Mouse (Mus musculus): ENCODE data around the gene Tbc1d10c. TPM values are rescaled to one million over a fixed set of nuclear protein-coding genes. Genes with fewer than 3 reads are reported as not detected.

Tbc1d10c gene
- polyA plus RNA-seq, 1 experiment: 21.9 TPM

DNA sequence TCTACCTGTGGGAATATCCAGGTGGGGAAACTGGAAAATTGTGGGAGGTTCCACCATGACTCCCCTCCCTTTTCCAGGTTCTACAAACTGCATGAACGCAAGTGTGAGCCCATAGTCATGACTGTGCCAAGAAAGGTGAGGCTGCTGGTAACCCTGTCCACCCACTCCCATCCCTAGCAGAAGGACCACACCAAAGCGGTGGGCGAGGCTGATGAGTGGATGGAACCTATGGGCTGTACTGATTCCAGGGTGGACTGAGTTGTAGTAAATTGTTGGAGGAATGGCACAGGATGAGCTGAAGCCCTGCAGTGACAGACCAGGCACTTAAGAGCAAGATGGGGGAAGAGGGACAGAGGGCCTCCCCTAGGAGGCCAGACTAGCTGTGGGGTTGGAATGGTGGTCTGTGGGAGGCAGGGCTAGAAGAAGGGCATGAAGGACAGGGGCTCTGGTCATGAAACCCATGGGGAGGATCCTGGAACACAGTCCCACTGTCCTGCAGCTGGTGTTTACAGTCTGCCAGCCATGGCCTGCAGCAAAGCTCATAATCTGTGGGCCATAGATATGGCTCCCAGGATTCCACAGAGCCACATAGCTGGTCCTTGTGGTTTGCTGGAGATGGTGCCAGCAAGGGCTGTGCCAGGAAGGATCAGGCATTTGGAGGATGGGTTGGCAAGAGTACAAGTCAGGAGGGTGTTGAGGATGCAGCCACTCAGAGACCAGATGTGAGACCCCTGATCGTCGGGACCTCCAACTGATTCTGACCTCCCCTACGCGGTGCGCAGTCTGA, 38.4 kb downstream of the Tbc1d10c start:
- peaks cover 12% of the 10 kb centered on the region for H3K4me1 ChIP-seq (ENCODE audit: control insufficient read depth, insufficient read depth, insufficient read length, low read length)
- H3K4me3 ChIP-seq (ENCODE audit: low read depth, low read length): no peak overlapping the region
- H3K27ac ChIP-seq (ENCODE audit: insufficient read depth, low read depth, low read length): no peak overlapping the region
- 86% methylated on average over 8 of the region's 8 CpGs for WGBS
- no peaks in the 10 kb centered on the region for H3K27me3 ChIP-seq (ENCODE audit: control insufficient read depth, insufficient read depth, low read length)
- H3K36me3 ChIP-seq (ENCODE audit: control insufficient read depth, insufficient read depth, low read length): peaks cover 53% of the 10 kb centered on the region
- no peak for TF ChIP-seq CTCF (IDR thresholded peaks at IDR 0.05; ENCODE audit: extremely low read depth, insufficient read length, insufficient replicate concordance, low read depth, low read length)
- TF ChIP-seq POLR2A (IDR thresholded peaks at IDR 0.05; ENCODE audit: low read depth, low read length): no peak

DNA sequence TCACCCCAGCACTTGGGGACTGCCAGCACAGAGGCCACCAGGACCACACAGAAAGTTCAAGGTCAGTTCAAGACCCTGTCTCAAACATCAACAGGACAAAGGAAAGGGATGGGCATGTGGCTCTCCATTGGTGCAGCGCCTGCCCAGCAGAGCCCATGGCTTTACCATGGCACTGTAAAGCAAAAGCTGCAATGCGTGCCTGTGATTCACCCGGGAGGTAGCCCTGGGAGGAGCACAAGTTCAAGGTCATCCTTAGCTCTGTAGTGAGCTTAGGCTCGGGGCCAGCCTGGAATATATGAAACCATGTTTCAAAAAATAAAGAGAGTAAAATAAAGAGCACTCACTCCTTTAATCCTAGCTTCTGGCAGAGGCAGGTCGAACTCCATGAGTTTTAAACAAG, 39.2 kb downstream of the Tbc1d10c start:
- Histone ChIP-seq H3K36me3 (ENCODE audit: control insufficient read depth, insufficient read depth, low read length) (peaks cover 48% of the 10 kb centered on the region), H3K4me3 (ENCODE audit: low read depth, low read length) (no peak overlapping the region)

DNA sequence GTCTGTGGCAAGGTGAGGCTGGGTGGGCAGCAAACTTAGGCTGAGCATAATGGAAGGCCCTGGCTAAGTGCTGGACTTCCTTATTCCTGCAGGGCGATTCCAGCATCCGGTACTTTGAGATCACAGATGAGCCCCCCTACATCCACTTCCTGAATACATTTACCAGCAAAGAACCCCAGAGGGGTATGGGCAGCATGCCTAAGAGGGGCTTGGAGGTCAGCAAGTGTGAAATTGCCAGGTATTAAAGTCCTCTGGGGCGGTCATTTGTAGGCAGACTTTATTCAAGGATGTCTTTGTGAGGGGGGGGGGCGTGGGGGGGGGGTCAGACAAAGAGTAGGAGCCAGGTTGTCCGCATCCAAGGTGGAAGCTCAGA, 39.6 kb downstream of the Tbc1d10c start:
- Histone ChIP-seq H3K27ac (ENCODE audit: insufficient read depth, low read depth, low read length) (no peak overlapping the region), H3K4me1 (ENCODE audit: control insufficient read depth, insufficient read depth, insufficient read length, low read length) (peaks cover 12% of the 10 kb centered on the region), H3K4me3 (ENCODE audit: low read depth, low read length) (no peak overlapping the region), H3K27me3 (ENCODE audit: control insufficient read depth, insufficient read depth, low read length) (no peaks in the 10 kb centered on the region), H3K36me3 (ENCODE audit: control insufficient read depth, insufficient read depth, low read length) (peaks cover 45% of the 10 kb centered on the region)
- 73% methylated on average over 5 of the region's 5 CpGs for WGBS
- no peak for TF ChIP-seq CTCF (IDR thresholded peaks at IDR 0.05; ENCODE audit: extremely low read depth, insufficient read length, insufficient replicate concordance, low read depth, low read length)
- no peak for TF ChIP-seq POLR2A (IDR thresholded peaks at IDR 0.05; ENCODE audit: low read depth, low read length)

More for the DNA sequence above, 39.2 kb downstream of the Tbc1d10c start:
- no peaks in the 10 kb centered on the region for H3K27me3 ChIP-seq (ENCODE audit: control insufficient read depth, insufficient read depth, low read length)
- TF ChIP-seq POLR2A (IDR thresholded peaks at IDR 0.05; ENCODE audit: low read depth, low read length) (no peak), CTCF (IDR thresholded peaks at IDR 0.05; ENCODE audit: extremely low read depth, insufficient read length, insufficient replicate concordance, low read depth, low read length) (no peak)
- H3K27ac ChIP-seq (ENCODE audit: insufficient read depth, low read depth, low read length): no peak overlapping the region
- WGBS: 79% methylated on average over 5 of the region's 5 CpGs
- H3K4me1 ChIP-seq (ENCODE audit: control insufficient read depth, insufficient read depth, insufficient read length, low read length): peaks cover 12% of the 10 kb centered on the region

DNA sequence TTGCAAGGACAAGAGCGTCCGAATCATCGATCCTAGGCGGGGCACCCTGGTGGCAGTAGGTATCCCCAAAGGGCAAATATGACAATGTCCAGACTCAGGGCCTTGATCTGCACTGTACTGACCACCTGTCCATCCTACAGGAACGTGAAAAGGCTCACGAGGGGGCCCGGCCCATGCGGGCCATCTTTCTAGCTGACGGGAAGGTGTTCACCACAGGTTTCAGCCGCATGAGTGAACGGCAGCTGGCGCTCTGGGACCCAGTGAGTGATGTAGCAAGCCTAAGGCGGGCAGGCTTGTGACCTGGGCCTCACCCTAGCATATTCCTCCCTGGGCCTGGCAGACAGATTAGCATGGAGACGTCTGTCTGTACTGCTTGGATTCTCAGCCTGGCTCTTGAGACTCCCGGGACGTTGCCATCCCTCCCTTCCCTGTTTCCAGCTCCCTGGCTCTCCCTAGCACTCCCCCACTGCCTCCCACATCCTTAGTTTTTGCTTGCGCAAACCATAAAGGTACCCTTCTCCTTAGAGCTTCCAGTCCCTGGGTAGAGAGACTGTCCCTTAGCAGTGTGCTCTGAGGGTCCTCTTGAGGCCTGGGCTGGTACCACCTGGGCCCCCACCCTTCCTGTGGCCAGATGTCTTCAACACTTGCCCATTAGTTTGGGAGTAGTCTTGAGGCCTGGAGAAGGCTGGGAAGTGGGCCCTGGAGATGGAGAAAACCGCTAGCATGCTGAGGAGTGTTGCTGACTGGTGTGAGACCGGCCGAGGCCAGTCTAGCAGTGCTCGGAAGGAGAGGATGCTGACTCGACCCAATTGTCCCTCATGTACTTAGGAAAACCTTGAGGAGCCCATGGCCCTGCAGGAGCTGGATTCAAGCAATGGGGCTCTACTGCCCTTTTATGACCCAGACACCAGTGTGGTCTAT, 40.3 kb downstream of the Tbc1d10c start:
- 90% methylated on average over 22 of the region's 22 CpGs for WGBS
- no peaks in the 10 kb centered on the region for H3K27me3 ChIP-seq (ENCODE audit: control insufficient read depth, insufficient read depth, low read length)
- H3K36me3 ChIP-seq (ENCODE audit: control insufficient read depth, insufficient read depth, low read length): peaks cover 40% of the 10 kb centered on the region
- H3K4me3 ChIP-seq (ENCODE audit: low read depth, low read length): 0 out of 2 replicates have a peak overlapping the region, but pooled peaks have one; percentile 94
- no peak for TF ChIP-seq CTCF (IDR thresholded peaks at IDR 0.05; ENCODE audit: extremely low read depth, insufficient read length, insufficient replicate concordance, low read depth, low read length)
- no peak for TF ChIP-seq POLR2A (IDR thresholded peaks at IDR 0.05; ENCODE audit: low read depth, low read length)
- peaks cover 12% of the 10 kb centered on the region for H3K4me1 ChIP-seq (ENCODE audit: control insufficient read depth, insufficient read depth, insufficient read length, low read length)
- H3K27ac ChIP-seq (ENCODE audit: insufficient read depth, low read depth, low read length): no peak overlapping the region

DNA sequence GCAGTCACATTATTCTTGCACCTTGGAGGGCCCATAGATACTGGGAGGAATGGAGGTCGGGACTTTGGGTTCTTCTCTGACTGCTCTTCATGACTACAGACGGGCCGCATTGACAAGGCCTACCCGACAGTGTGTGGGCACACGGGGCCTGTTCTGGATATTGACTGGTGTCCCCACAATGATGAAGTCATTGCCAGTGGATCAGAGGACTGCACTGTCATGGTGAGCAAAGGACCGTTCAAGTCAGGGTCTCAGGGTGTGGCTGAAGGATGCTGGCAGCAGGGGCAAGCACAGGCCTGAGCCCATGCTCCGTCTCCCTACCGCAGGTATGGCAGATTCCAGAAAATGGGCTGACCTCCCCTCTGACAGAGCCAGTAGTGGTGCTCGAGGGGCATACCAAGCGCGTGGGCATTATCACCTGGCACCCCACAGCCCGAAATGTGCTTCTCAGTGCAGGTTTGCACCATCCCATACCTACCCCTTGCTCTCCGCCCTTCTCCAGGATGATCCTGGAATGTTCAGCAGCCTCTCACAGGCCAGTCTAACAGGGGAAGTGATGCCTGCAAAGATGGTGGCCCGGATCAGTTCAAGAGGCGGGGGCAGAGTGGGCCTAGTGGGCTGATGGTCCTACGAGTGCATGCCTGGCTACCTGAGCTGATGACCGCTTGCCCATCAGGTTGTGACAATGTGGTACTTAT, 41.2 kb downstream of the Tbc1d10c start:
- Histone ChIP-seq H3K27ac (ENCODE audit: insufficient read depth, low read depth, low read length) (peak overlapping the region; percentile 86), H3K27me3 (ENCODE audit: control insufficient read depth, insufficient read depth, low read length) (no peaks in the 10 kb centered on the region), H3K4me3 (ENCODE audit: low read depth, low read length) (peak overlapping the region; percentile 94), H3K36me3 (ENCODE audit: control insufficient read depth, insufficient read depth, low read length) (peaks cover 40% of the 10 kb centered on the region), H3K4me1 (ENCODE audit: control insufficient read depth, insufficient read depth, insufficient read length, low read length) (peaks cover 12% of the 10 kb centered on the region)
- TF ChIP-seq POLR2A (IDR thresholded peaks at IDR 0.05; ENCODE audit: low read depth, low read length): no peak
- no peak for TF ChIP-seq CTCF (IDR thresholded peaks at IDR 0.05; ENCODE audit: extremely low read depth, insufficient read length, insufficient replicate concordance, low read depth, low read length)
- 84% methylated on average over 17 of the region's 17 CpGs for WGBS

DNA sequence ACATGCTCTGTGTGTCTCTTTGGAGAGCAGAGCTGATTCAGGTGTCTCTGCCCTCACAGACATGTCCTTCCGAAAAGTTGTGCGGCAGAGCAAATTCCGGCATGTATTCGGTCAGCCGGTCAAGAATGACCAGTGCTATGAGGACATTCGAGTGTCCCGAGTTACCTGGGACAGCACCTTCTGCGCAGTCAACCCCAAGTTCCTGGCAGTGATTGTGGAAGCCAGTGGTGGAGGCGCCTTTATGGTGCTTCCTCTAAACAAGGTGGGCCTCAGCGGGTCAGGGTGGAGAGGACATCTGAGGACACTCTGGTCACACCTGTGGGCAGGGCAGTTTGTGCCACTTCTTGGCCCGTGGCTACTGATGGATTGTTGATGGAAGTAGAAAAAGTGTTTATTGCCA, 41.8 kb downstream of the Tbc1d10c start:
- TF ChIP-seq CTCF (IDR thresholded peaks at IDR 0.05; ENCODE audit: extremely low read depth, insufficient read length, insufficient replicate concordance, low read depth, low read length) (no peak), POLR2A (IDR thresholded peaks at IDR 0.05; ENCODE audit: low read depth, low read length) (no peak)
- 40% methylated on average over 11 of the region's 11 CpGs for WGBS
- Histone ChIP-seq H3K36me3 (ENCODE audit: control insufficient read depth, insufficient read depth, low read length) (peaks cover 40% of the 10 kb centered on the region), H3K4me3 (ENCODE audit: low read depth, low read length) (peak overlapping the region; percentile 94), H3K27me3 (ENCODE audit: control insufficient read depth, insufficient read depth, low read length) (no peaks in the 10 kb centered on the region), H3K4me1 (ENCODE audit: control insufficient read depth, insufficient read depth, insufficient read length, low read length) (peaks cover 12% of the 10 kb centered on the region), H3K27ac (ENCODE audit: insufficient read depth, low read depth, low read length) (peak overlapping the region; percentile 86)
